Mouse (Mus musculus): ENCODE measurements around the gene Nfib. TPM values are rescaled to one million over a fixed set of nuclear protein-coding genes. Genes with fewer than 3 reads are reported as not detected.

The Nfib gene
- total and polyA plus RNA-seq, 3 experiments: not detected

- Histone ChIP-seq H3K27ac (ENCODE audit: control insufficient read depth, low read depth, low read length) (no peak overlapping the region), H3K4me3 (ENCODE audit: control insufficient read depth in 1 of 2, insufficient read depth in 1 of 2, low read depth in 2 of 2, low read length in 2 of 2) (no peak overlapping the region), H3K27me3 (ENCODE audit: control insufficient read depth in 1 of 2, insufficient read depth in 2 of 2, low read length in 2 of 2) (no peaks in the 10 kb centered on the region), H3K9me3 (replicated peaks; ENCODE audit: insufficient read depth, low read length) (no peaks in the 10 kb centered on the region), H3K4me1 (ENCODE audit: control insufficient read depth in 1 of 2, insufficient read depth in 2 of 2, low read length in 2 of 2) (no peaks in the 10 kb centered on the region), H3K36me3 (ENCODE audit: control insufficient read depth in 1 of 2, insufficient read depth in 2 of 2, low read length in 2 of 2) (no peaks in the 10 kb centered on the region), H3K9ac (ENCODE audit: control insufficient read depth, low read depth, low read length, poor library complexity, severe bottlenecking) (no peak overlapping the region), H3K79me2 (ENCODE audit: control insufficient read depth, insufficient read depth, low read length, poor library complexity) (no peaks in the 10 kb centered on the region)
- TF ChIP-seq TBP (IDR thresholded peaks at IDR 0.05; ENCODE audit: low read depth, low read length) (no peak), USF1 (IDR thresholded peaks at IDR 0.05; ENCODE audit: low read depth, low read length) (no peak), MAFK (IDR thresholded peaks at IDR 0.05; ENCODE audit: borderline replicate concordance, low read depth, low read length) (no peak), MYC (IDR thresholded peaks at IDR 0.05; ENCODE audit: low read depth, low read length) (no peak), GABPA (IDR thresholded peaks at IDR 0.05; ENCODE audit: low read depth, low read length) (no peak), RAD21 (IDR thresholded peaks at IDR 0.05; ENCODE audit: low read depth, low read length) (no peak), ELF1 (IDR thresholded peaks at IDR 0.05; ENCODE audit: low read depth, low read length) (no peak), ZMIZ1 (IDR thresholded peaks at IDR 0.05; ENCODE audit: low read depth, low read length) (no peak), TAL1 (IDR thresholded peaks at IDR 0.05; ENCODE audit: low read length) (no peak), GATA1 (IDR thresholded peaks at IDR 0.05; ENCODE audit: low read depth, low read length) (no peak), JUND (IDR thresholded peaks at IDR 0.05; ENCODE audit: low read depth, low read length) (no peak)
- DNase-seq (ENCODE audit: low read depth, low spot score): no peak
These were observed 313.1 kb downstream of the Nfib start for GRCm38 (mm10) chr4:82392496-82392895.

GRCm38 (mm10) chr4:82391726-82392472, 313.7 kb downstream of the Nfib start:
- Histone ChIP-seq H3K4me3 (ENCODE audit: control insufficient read depth in 1 of 2, insufficient read depth in 1 of 2, low read depth in 2 of 2, low read length in 2 of 2) (no peak overlapping the region), H3K9me3 (replicated peaks; ENCODE audit: insufficient read depth, low read length) (no peaks in the 10 kb centered on the region), H3K27ac (ENCODE audit: control insufficient read depth, low read depth, low read length) (no peak overlapping the region), H3K4me1 (ENCODE audit: control insufficient read depth in 1 of 2, insufficient read depth in 2 of 2, low read length in 2 of 2) (no peaks in the 10 kb centered on the region), H3K36me3 (ENCODE audit: control insufficient read depth in 1 of 2, insufficient read depth in 2 of 2, low read length in 2 of 2) (no peaks in the 10 kb centered on the region), H3K9ac (ENCODE audit: control insufficient read depth, low read depth, low read length, poor library complexity, severe bottlenecking) (no peak overlapping the region), H3K27me3 (ENCODE audit: control insufficient read depth in 1 of 2, insufficient read depth in 2 of 2, low read length in 2 of 2) (no peaks in the 10 kb centered on the region), H3K79me2 (ENCODE audit: control insufficient read depth, insufficient read depth, low read length, poor library complexity) (no peaks in the 10 kb centered on the region)
- TF ChIP-seq USF1 (IDR thresholded peaks at IDR 0.05; ENCODE audit: low read depth, low read length): no peak
- no peak for TF ChIP-seq E2F4 (IDR thresholded peaks at IDR 0.05; ENCODE audit: borderline replicate concordance, low read depth, low read length)
- TF ChIP-seq TBP (IDR thresholded peaks at IDR 0.05; ENCODE audit: low read depth, low read length): no peak
- no peak for TF ChIP-seq ELF1 (IDR thresholded peaks at IDR 0.05; ENCODE audit: low read depth, low read length)
- no peak for TF ChIP-seq POLR2A (IDR thresholded peaks at IDR 0.05; ENCODE audit: control insufficient read depth in 1 of 2, insufficient read depth in 1 of 2, low read depth in 1 of 2, low read length in 2 of 2, poor library complexity in 1 of 2)
- no peak for TF ChIP-seq MYC (IDR thresholded peaks at IDR 0.05; ENCODE audit: low read depth, low read length)
- no peak for DNase-seq (ENCODE audit: low read depth, low spot score)

- Histone ChIP-seq H3K36me3 (ENCODE audit: control insufficient read depth in 1 of 2, insufficient read depth in 2 of 2, low read length in 2 of 2) (no peaks in the 10 kb centered on the region), H3K9ac (ENCODE audit: control insufficient read depth, low read depth, low read length, poor library complexity, severe bottlenecking) (no peak overlapping the region), H3K9me3 (replicated peaks; ENCODE audit: insufficient read depth, low read length) (no peaks in the 10 kb centered on the region), H3K79me2 (ENCODE audit: control insufficient read depth, insufficient read depth, low read length, poor library complexity) (no peaks in the 10 kb centered on the region), H3K4me3 (ENCODE audit: control insufficient read depth in 1 of 2, insufficient read depth in 1 of 2, low read depth in 2 of 2, low read length in 2 of 2) (no peak overlapping the region), H3K27ac (ENCODE audit: control insufficient read depth, low read depth, low read length) (no peak overlapping the region), H3K27me3 (ENCODE audit: control insufficient read depth in 1 of 2, insufficient read depth in 2 of 2, low read length in 2 of 2) (no peaks in the 10 kb centered on the region), H3K4me1 (ENCODE audit: control insufficient read depth in 1 of 2, insufficient read depth in 2 of 2, low read length in 2 of 2) (no peaks in the 10 kb centered on the region)
- TF ChIP-seq UBTF (IDR thresholded peaks at IDR 0.05; ENCODE audit: borderline replicate concordance, insufficient read depth, low read depth, low read length) (no peak), MYB (IDR thresholded peaks at IDR 0.05; ENCODE audit: low read depth, low read length) (no peak), BHLHE40 (IDR thresholded peaks at IDR 0.05; ENCODE audit: borderline replicate concordance, low read depth, low read length) (no peak), SMC3 (IDR thresholded peaks at IDR 0.05; ENCODE audit: low read depth, low read length) (no peak), USF2 (IDR thresholded peaks at IDR 0.05; ENCODE audit: borderline replicate concordance in 1 of 2, insufficient read depth in 1 of 2, low read depth in 1 of 2, low read length in 2 of 2) (no peak), NRF1 (IDR thresholded peaks at IDR 0.05; ENCODE audit: insufficient read depth, low read depth, low read length, poor library complexity, severe bottlenecking) (no peak)
- no peak for DNase-seq (ENCODE audit: low read depth, low spot score)
These were observed 315.0 kb downstream of the Nfib start for GRCm38 (mm10) chr4:82390545-82390944.
